Mouse (Mus musculus): ENCODE measurements at regions not wholly inside any gene's neighbourhood (a gene's known extent, or its start where the extent isn't known, plus 50 kb on each side); places are given as distances from the start of the nearest gene placed in this dataset.

- TF ChIP-seq POLR2A (IDR thresholded peaks at IDR 0.05; ENCODE audit: low read depth, low read length) (no peak), CTCF (IDR thresholded peaks at IDR 0.05; ENCODE audit: borderline replicate concordance, insufficient read depth, low read length) (no peak)
Measured at GRCm38 (mm10) chr7:115373781-115374533, 630.5 kb downstream of the Insc start.
